Mouse (Mus musculus) thymus, adult 2 months (tissue): ENCODE measurements around the gene Tmem141.

Experiments used
- CTCF ChIP-seq: fragments of 200-500 bp; IDR thresholded peaks from 2 replicates; pipeline ENCODE4 v1.5.1; 2012; ENCODE audit warnings: mild to moderate bottlenecking, control low read depth, low read length, moderate library complexity, borderline replicate concordance; ENCODE audit not compliant: control insufficient read depth, poor library complexity, insufficient read depth; ENCODE audit errors: extremely low read depth
- POLR2A ChIP-seq: fragments of 200-500 bp; IDR thresholded peaks from 2 replicates; pipeline ENCODE4 v1.6.1; 2012; ENCODE audit warnings: mild to moderate bottlenecking, low read length, control low read depth, moderate library complexity; ENCODE audit not compliant: control insufficient read depth, poor library complexity, insufficient read depth; ENCODE audit errors: extremely low read depth

GRCm38 (mm10) chr2:25582466-25583119 lies 39.2 kb downstream of the Tmem141 start:
- TF ChIP-seq POLR2A = no peak
- no peak for TF ChIP-seq CTCF
